Mouse (Mus musculus): Measurements from ENCODE around the gene Arhgap19. TPM values are rescaled to one million over a fixed set of nuclear protein-coding genes. Genes with fewer than 3 reads are reported as not detected.

Gene Arhgap19
- polyA plus RNA-seq, 1 experiment, result 80.1 TPM

DNA sequence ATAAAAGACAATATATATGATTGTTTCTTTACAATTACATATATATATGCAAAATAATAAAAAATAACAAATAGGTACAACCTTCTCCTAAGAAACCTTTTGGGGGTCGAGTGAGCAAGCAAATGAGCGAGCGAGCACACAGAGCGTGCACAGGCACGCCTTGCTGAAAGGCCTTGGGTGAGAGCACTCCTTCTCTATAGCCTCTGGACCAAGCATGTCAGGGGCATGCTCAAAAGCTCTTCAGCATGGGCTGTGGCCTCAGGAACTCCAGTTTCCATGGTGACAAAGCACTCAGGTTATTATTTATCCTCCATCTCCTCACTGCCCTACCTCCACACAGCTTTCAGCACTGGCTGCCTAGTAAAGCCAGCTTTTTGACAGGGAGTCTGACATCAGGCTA is 35.2 kb downstream of the Arhgap19 start:
- TF ChIP-seq CTCF (IDR thresholded peaks at IDR 0.05; ENCODE audit: low read depth, low read length) (no peak), EP300 (IDR thresholded peaks at IDR 0.05; ENCODE audit: insufficient read depth, low read depth, low read length) (peak; percentile 53; the same call in 1 of the 2 replicates), POLR2A (IDR thresholded peaks at IDR 0.05; ENCODE audit: insufficient read depth, low read length) (no peak)
- Histone ChIP-seq H3K9ac (ENCODE audit: low read depth, poor library complexity, severe bottlenecking) (no peak overlapping the region), H3K4me3 (ENCODE audit: low read depth, low read length) (no peak overlapping the region), H3K27ac (ENCODE audit: insufficient read depth, low read length) (peak overlapping the region; percentile 85), H3K36me3 (ENCODE audit: control insufficient read depth, insufficient read depth, low read length, poor library complexity, severe bottlenecking) (peaks cover 17% of the 10 kb centered on the region), H3K27me3 (ENCODE audit: control insufficient read depth, insufficient read depth, low read length, poor library complexity, severe bottlenecking) (no peaks in the 10 kb centered on the region), H3K9me3 (replicated peaks; ENCODE audit: control insufficient read depth, insufficient read depth, low read length, poor library complexity, severe bottlenecking) (no peaks in the 10 kb centered on the region), H3K4me1 (ENCODE audit: control insufficient read depth, insufficient read depth, low read length) (peaks cover 4% of the 10 kb centered on the region)

- Histone ChIP-seq H3K4me3 (ENCODE audit: low read depth, low read length) (no peak overlapping the region), H3K9ac (ENCODE audit: low read depth, poor library complexity, severe bottlenecking) (no peak overlapping the region), H3K27ac (ENCODE audit: insufficient read depth, low read length) (no peak overlapping the region), H3K4me1 (ENCODE audit: control insufficient read depth, insufficient read depth, low read length) (peaks cover 4% of the 10 kb centered on the region), H3K27me3 (ENCODE audit: control insufficient read depth, insufficient read depth, low read length, poor library complexity, severe bottlenecking) (no peaks in the 10 kb centered on the region), H3K36me3 (ENCODE audit: control insufficient read depth, insufficient read depth, low read length, poor library complexity, severe bottlenecking) (peaks cover 7% of the 10 kb centered on the region; the same call in 1 of the 2 replicates), H3K9me3 (replicated peaks; ENCODE audit: control insufficient read depth, insufficient read depth, low read length, poor library complexity, severe bottlenecking) (no peaks in the 10 kb centered on the region)
- TF ChIP-seq EP300 (IDR thresholded peaks at IDR 0.05; ENCODE audit: insufficient read depth, low read depth, low read length) (no peak), CTCF (IDR thresholded peaks at IDR 0.05; ENCODE audit: low read depth, low read length) (no peak), POLR2A (IDR thresholded peaks at IDR 0.05; ENCODE audit: insufficient read depth, low read length) (no peak)
Observed at GRCm38 (mm10) chr19:41763870-41764660, 37.8 kb downstream of the Arhgap19 start.

- Histone ChIP-seq H3K4me1 (ENCODE audit: control insufficient read depth, insufficient read depth, low read length) (no peaks in the 10 kb centered on the region), H3K4me3 (ENCODE audit: low read depth, low read length) (peak overlapping the region; percentile 18; the same call in 1 of the 2 replicates), H3K27ac (ENCODE audit: insufficient read depth, low read length) (no peak overlapping the region), H3K27me3 (ENCODE audit: control insufficient read depth, insufficient read depth, low read length, poor library complexity, severe bottlenecking) (no peaks in the 10 kb centered on the region), H3K9ac (ENCODE audit: low read depth, poor library complexity, severe bottlenecking) (no peak overlapping the region), H3K9me3 (replicated peaks; ENCODE audit: control insufficient read depth, insufficient read depth, low read length, poor library complexity, severe bottlenecking) (no peaks in the 10 kb centered on the region), H3K36me3 (ENCODE audit: control insufficient read depth, insufficient read depth, low read length, poor library complexity, severe bottlenecking) (no peaks in the 10 kb centered on the region)
- TF ChIP-seq EP300 (IDR thresholded peaks at IDR 0.05; ENCODE audit: insufficient read depth, low read depth, low read length), result no peak
- peak; percentile 63 for TF ChIP-seq CTCF (IDR thresholded peaks at IDR 0.05; ENCODE audit: low read depth, low read length)
Observed at GRCm38 (mm10) chr19:41761529-41761928, 40.3 kb downstream of the Arhgap19 start.

DNA sequence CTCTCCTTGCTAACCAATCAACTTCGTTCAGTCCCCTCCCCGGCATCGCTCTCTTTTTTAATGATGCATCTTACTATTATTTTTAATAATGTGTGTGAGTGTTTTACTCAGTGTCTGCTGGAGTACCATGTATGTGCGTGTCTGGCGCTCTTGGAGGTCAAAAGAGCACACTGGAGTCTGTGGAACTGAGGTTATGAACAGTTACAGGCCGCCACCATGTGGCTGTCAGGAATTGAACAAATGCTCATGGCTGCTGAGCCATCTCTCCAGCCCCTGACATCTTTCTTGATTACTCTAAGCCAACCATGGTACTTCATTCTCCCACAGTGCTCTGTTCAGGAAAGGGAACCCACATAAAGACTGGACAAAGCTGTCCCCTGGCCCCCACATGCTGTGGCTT is 42.1 kb downstream of the Arhgap19 start:
- no peak overlapping the region for H3K27ac ChIP-seq (ENCODE audit: insufficient read depth, low read length)
- no peak overlapping the region for H3K9ac ChIP-seq (ENCODE audit: low read depth, poor library complexity, severe bottlenecking)
- no peaks in the 10 kb centered on the region for H3K36me3 ChIP-seq (ENCODE audit: control insufficient read depth, insufficient read depth, low read length, poor library complexity, severe bottlenecking)
- H3K27me3 ChIP-seq (ENCODE audit: control insufficient read depth, insufficient read depth, low read length, poor library complexity, severe bottlenecking), result no peaks in the 10 kb centered on the region
- TF ChIP-seq POLR2A (IDR thresholded peaks at IDR 0.05; ENCODE audit: insufficient read depth, low read length), result no peak
- peak; percentile 20 for TF ChIP-seq CTCF (IDR thresholded peaks at IDR 0.05; ENCODE audit: low read depth, low read length)
- no peaks in the 10 kb centered on the region for H3K9me3 ChIP-seq (replicated peaks; ENCODE audit: control insufficient read depth, insufficient read depth, low read length, poor library complexity, severe bottlenecking)
- no peaks in the 10 kb centered on the region for H3K4me1 ChIP-seq (ENCODE audit: control insufficient read depth, insufficient read depth, low read length)
- no peak overlapping the region for H3K4me3 ChIP-seq (ENCODE audit: low read depth, low read length)

DNA sequence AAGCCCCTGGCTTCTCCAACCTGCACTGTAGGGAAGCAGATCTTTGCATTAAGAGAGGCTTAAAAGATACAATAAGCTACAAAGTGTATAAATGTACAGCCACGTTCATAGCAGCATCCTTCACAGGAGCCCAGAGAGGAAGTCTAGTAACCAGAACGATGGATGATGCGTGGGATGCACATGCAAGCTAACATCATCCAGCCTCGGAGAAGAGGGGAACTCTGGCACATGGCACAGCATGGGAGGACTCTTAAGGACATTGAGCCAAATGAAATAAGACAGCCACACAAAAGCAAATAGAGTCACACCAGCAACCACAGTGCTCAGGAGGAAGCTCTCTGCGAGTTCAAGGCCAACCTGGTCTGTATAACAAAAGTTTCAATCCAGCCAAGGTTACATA is 42.6 kb downstream of the Arhgap19 start:
- no peaks in the 10 kb centered on the region for H3K27me3 ChIP-seq (ENCODE audit: control insufficient read depth, insufficient read depth, low read length, poor library complexity, severe bottlenecking)

GRCm38 (mm10) chr19:41754760-41755159 is 47.1 kb downstream of the Arhgap19 start:
- Histone ChIP-seq H3K9ac (ENCODE audit: low read depth, poor library complexity, severe bottlenecking) (no peak overlapping the region), H3K27ac (ENCODE audit: insufficient read depth, low read length) (no peak overlapping the region), H3K9me3 (replicated peaks; ENCODE audit: control insufficient read depth, insufficient read depth, low read length, poor library complexity, severe bottlenecking) (no peaks in the 10 kb centered on the region), H3K4me1 (ENCODE audit: control insufficient read depth, insufficient read depth, low read length) (no peaks in the 10 kb centered on the region), H3K27me3 (ENCODE audit: control insufficient read depth, insufficient read depth, low read length, poor library complexity, severe bottlenecking) (no peaks in the 10 kb centered on the region), H3K36me3 (ENCODE audit: control insufficient read depth, insufficient read depth, low read length, poor library complexity, severe bottlenecking) (no peaks in the 10 kb centered on the region), H3K4me3 (ENCODE audit: low read depth, low read length) (no peak overlapping the region)
- TF ChIP-seq POLR2A (IDR thresholded peaks at IDR 0.05; ENCODE audit: insufficient read depth, low read length) (no peak), CTCF (IDR thresholded peaks at IDR 0.05; ENCODE audit: low read depth, low read length) (no peak), EP300 (IDR thresholded peaks at IDR 0.05; ENCODE audit: insufficient read depth, low read depth, low read length) (no peak)

More for the DNA sequence above, 42.6 kb downstream of the Arhgap19 start:
- no peak overlapping the region for H3K27ac ChIP-seq (ENCODE audit: insufficient read depth, low read length)
- H3K4me1 ChIP-seq (ENCODE audit: control insufficient read depth, insufficient read depth, low read length), result no peaks in the 10 kb centered on the region
- H3K4me3 ChIP-seq (ENCODE audit: low read depth, low read length), result no peak overlapping the region
- no peak overlapping the region for H3K9ac ChIP-seq (ENCODE audit: low read depth, poor library complexity, severe bottlenecking)
- H3K36me3 ChIP-seq (ENCODE audit: control insufficient read depth, insufficient read depth, low read length, poor library complexity, severe bottlenecking), result no peaks in the 10 kb centered on the region
- no peak for TF ChIP-seq POLR2A (IDR thresholded peaks at IDR 0.05; ENCODE audit: insufficient read depth, low read length)
- no peak for TF ChIP-seq CTCF (IDR thresholded peaks at IDR 0.05; ENCODE audit: low read depth, low read length)
- no peak for TF ChIP-seq EP300 (IDR thresholded peaks at IDR 0.05; ENCODE audit: insufficient read depth, low read depth, low read length)
- H3K9me3 ChIP-seq (replicated peaks; ENCODE audit: control insufficient read depth, insufficient read depth, low read length, poor library complexity, severe bottlenecking), result no peaks in the 10 kb centered on the region
